Mouse (Mus musculus) embryonic fibroblast, embryonic 13.5 days (primary cell): ENCODE measurements around the gene Sdk2. TPM values are rescaled to one million over a fixed set of nuclear protein-coding genes. Genes with fewer than 3 reads are reported as not detected.

Source experiments
- H3K27ac ChIP-seq: 2 replicates; pipeline ENCODE4 v1.5.1; 2012; ENCODE audit warnings: low read length, control low read depth, inconsistent platforms; ENCODE audit not compliant: insufficient read depth
- H3K4me1 ChIP-seq: 2 replicates; pipeline ENCODE4 v1.6.1; 2011; ENCODE audit warnings: low read length; ENCODE audit not compliant: control insufficient read depth, insufficient read depth
- H3K4me3 ChIP-seq: 2 replicates; pipeline ENCODE4 v1.5.1; 2011; ENCODE audit warnings: mild to moderate bottlenecking, control low read depth, low read length; ENCODE audit not compliant: insufficient read depth
- CTCF ChIP-seq: IDR thresholded peaks from 2 replicates; pipeline ENCODE4 v1.5.1; 2011; ENCODE audit warnings: mild to moderate bottlenecking, control low read depth, low read length, moderate library complexity, borderline replicate concordance; ENCODE audit not compliant: insufficient read depth
- POLR2A ChIP-seq: IDR thresholded peaks from 2 replicates; pipeline ENCODE4 v1.6.1; 2011; ENCODE audit warnings: low read depth, mild to moderate bottlenecking, control low read depth, low read length, moderate library complexity
- polyA plus RNA-seq: library from polyadenylated mRNA; stranded (reverse); fragments of >200 nt; gene quantifications from 2 replicates; pipeline ENCODE4 v1.2.4, GENCODE M21; 2011; ENCODE audit warnings: low read depth; ENCODE audit not compliant: missing spikeins, insufficient read length

Sdk2 gene
- polyA plus RNA-seq, 1 experiment: 0.83 TPM

DNA sequence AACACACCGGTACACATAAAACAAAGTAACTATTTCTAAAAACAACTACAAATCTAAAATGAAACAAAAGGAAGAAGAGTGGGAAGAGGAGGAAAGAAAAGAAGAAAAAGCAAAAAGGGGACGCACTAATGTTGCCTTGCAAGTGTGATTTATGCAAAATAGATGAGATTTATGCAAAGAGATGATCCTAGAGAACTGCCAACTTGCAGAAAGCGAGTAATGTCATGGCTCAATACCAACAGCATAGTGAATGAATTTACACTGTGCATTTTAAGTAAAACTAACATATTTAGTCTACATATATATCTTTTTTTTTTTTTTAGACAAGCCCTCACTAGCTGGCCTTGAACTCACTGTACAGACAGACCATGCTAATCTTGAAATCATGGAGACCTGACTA is 292.1 kb downstream of the Sdk2 start:
- H3K4me3 ChIP-seq: no peak overlapping the region
- no peak overlapping the region for H3K27ac ChIP-seq
- H3K4me1 ChIP-seq: peaks cover 2% of the 10 kb centered on the region; the same call in 1 of the 2 replicates
- TF ChIP-seq CTCF (no peak), POLR2A (no peak)

GRCm38 (mm10) chr11:113773191-113773590 is 293.7 kb downstream of the Sdk2 start:
- Histone ChIP-seq H3K27ac (no peak overlapping the region), H3K4me3 (no peak overlapping the region), H3K4me1 (peaks cover 5% of the 10 kb centered on the region; the same call in 1 of the 2 replicates)
- no peak for TF ChIP-seq POLR2A
- no peak for TF ChIP-seq CTCF

GRCm38 (mm10) chr11:113771187-113771586 is 295.7 kb downstream of the Sdk2 start:
- H3K27ac ChIP-seq: no peak overlapping the region
- TF ChIP-seq CTCF (no peak), POLR2A (no peak)
- no peak overlapping the region for H3K4me3 ChIP-seq
- H3K4me1 ChIP-seq: peaks cover 11% of the 10 kb centered on the region

DNA sequence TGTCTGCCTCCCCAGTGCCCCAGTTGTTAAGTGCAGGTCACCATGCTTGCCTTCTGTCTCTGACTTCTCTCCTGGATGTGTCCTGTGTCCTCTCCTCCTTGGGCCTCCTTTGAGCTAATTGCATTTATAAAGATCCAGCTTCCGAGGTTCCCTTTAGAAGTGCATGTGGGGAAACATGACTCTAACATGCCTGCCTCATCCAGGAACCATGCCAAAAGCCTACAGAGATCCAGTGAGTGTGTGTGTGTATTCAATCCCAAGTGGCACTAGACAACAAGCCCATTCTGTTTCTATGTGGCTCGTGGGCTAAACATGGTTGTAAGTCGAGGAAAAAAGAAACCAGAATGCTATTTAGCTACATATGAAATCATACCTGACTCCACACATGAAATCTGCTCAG is 298.5 kb downstream of the Sdk2 start:
- peaks cover 14% of the 10 kb centered on the region for H3K4me1 ChIP-seq
- TF ChIP-seq POLR2A: no peak
- no peak for TF ChIP-seq CTCF
- H3K4me3 ChIP-seq: no peak overlapping the region
- no peak overlapping the region for H3K27ac ChIP-seq

DNA sequence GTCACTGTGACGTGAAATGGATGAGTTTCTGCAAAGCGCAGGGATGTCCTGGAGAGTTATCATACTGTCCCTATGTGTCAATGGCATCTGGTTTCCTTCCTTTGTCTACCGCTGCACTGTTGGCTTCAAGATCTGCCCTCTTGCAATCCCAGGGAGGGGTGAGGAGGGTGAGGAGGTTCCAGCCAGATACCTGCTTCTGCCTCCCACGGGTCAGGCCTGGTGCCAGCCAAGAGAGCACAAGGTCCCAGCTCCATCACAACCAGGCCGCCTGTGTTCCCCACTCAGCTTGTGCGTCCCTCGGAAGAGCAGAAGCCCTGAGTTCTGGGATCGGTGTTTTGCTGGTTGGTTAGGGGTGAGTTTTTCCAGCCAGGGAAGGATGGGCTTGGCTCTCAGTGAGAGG is 299.6 kb downstream of the Sdk2 start:
- Histone ChIP-seq H3K27ac (0 out of 2 replicates have a peak overlapping the region, but pooled peaks have one; percentile 38), H3K4me1 (peaks cover 14% of the 10 kb centered on the region), H3K4me3 (no peak overlapping the region)
- TF ChIP-seq CTCF (no peak), POLR2A (no peak)

- TF ChIP-seq POLR2A: no peak
- TF ChIP-seq CTCF: no peak
- H3K27ac ChIP-seq: peak overlapping the region; percentile 38
- H3K4me1 ChIP-seq: peaks cover 14% of the 10 kb centered on the region
- H3K4me3 ChIP-seq: no peak overlapping the region
Measured at GRCm38 (mm10) chr11:113766284-113766985, 300.4 kb downstream of the Sdk2 start.

DNA sequence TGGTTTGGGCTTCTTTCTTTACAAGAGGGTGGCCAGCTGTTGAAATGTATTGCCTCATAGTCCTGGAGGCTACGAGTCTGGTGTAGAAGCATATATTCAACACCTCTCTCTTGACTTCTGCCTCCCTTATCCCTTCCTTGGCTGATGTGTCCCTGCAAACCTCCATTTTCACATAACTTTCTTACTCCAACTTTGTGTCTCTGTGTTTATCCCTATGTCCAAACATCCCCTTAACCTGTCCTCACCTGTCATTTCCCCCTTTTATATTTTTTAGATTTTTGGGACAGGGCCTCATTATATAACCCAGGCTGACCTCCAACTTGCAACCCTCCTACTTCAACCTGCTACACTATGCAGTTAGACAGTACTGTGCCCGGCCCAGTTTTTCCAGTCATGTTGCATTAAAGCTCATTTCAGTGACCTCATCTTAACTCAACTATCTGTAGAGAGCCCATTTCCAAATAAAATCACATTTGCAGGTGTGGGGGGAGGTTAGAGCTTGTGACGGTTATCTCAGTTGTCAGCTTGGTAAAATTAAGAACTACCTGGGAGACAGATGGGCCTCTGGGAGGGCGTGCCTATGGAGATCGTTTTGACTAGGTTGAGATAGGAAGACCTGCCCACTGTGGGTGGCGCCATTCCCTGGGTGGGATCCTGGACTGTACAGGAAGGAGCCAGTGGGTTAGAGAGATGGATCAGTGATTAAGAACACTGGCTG is 302.6 kb downstream of the Sdk2 start:
- TF ChIP-seq POLR2A: no peak
- no peak for TF ChIP-seq CTCF
- H3K4me1 ChIP-seq: peaks cover 14% of the 10 kb centered on the region
- H3K27ac ChIP-seq: no peak overlapping the region
- H3K4me3 ChIP-seq: no peak overlapping the region

DNA sequence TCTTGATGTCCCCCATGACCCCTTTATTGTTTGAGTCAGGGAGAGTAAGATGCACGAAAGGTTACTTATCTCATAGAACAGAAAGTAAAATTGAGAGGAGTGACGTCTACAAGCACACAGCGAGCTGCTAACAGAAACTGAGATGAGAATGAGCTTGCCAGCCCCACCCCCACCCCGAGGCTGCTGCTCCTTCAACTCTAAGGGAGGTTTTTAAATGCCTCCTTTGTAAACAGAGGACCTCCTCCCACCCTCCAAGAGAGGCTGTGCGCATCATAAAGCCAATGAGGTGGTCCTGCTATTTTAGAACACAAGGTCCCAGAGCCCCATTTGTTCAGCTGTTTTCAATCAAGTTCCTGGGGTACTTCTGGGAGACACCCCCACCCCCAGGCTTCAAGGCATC is 303.4 kb downstream of the Sdk2 start:
- H3K4me1 ChIP-seq: peaks cover 14% of the 10 kb centered on the region
- no peak overlapping the region for H3K4me3 ChIP-seq
- TF ChIP-seq POLR2A: no peak
- TF ChIP-seq CTCF: no peak
- H3K27ac ChIP-seq: no peak overlapping the region

GRCm38 (mm10) chr11:113762136-113762797 is 304.6 kb downstream of the Sdk2 start:
- peaks cover 8% of the 10 kb centered on the region for H3K4me1 ChIP-seq
- no peak overlapping the region for H3K4me3 ChIP-seq
- H3K27ac ChIP-seq: no peak overlapping the region
- TF ChIP-seq CTCF (no peak), POLR2A (no peak)

DNA sequence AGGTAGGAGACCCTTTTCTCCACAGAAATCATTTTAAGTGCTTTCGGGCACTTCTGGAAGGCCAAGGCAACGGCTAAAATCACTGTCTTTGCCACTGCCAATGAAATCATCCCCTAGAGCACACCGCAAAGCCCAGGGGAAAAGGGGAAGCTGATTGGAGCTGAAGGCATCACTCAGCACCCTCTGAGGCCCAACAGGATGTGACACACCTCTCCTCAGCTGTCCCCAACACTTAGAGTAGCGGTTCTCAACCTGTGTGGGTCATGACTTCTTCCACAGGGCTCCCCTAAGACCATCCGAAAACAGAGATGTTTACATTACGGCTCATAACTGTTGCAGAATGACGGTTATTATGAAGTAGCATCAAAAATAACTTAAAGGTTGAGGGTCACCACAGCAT is 305.2 kb downstream of the Sdk2 start:
- Histone ChIP-seq H3K27ac (no peak overlapping the region), H3K4me3 (no peak overlapping the region), H3K4me1 (peaks cover 3% of the 10 kb centered on the region; the same call in 1 of the 2 replicates)
- TF ChIP-seq POLR2A (no peak), CTCF (no peak)
